Mouse (Mus musculus) adrenal gland, adult (tissue): ENCODE measurements around the gene 1700122O11Rik.

Source experiments
- DNase-seq, 2 experiments: peaks; one replicate each; pipeline ENCODE4 v3.0.0; 2022 to 2023; ENCODE audit warnings: low spot score in 1 of 2; ENCODE audit not compliant: inconsistent age in 2 of 2

Gene 1700122O11Rik

GRCm38 (mm10) chr17:48028250-48028649 lies 9.8 kb downstream of the 1700122O11Rik start:
- DNase-seq = no peak

- DNase-seq = peak in 1 of 2 experiments; percentile 58
Observed at GRCm38 (mm10) chr17:48027677-48028076, 10.4 kb downstream of the 1700122O11Rik start.

- no peak for DNase-seq
Observed at GRCm38 (mm10) chr17:48027019-48027418, 11.1 kb downstream of the 1700122O11Rik start.

GRCm38 (mm10) chr17:48024045-48024444 lies 14.0 kb downstream of the 1700122O11Rik start:
- no peak for DNase-seq

- DNase-seq = no peak
Observed at GRCm38 (mm10) chr17:48019585-48019984, 18.5 kb downstream of the 1700122O11Rik start.

- no peak for DNase-seq
Observed at GRCm38 (mm10) chr17:48016566-48016965, 21.5 kb downstream of the 1700122O11Rik start.

- no peak for DNase-seq
Observed at GRCm38 (mm10) chr17:48012561-48012960, 25.5 kb downstream of the 1700122O11Rik start.

GRCm38 (mm10) chr17:48011105-48011504 lies 27.0 kb downstream of the 1700122O11Rik start:
- no peak for DNase-seq

- no peak for DNase-seq
Observed at GRCm38 (mm10) chr17:48010283-48010682, 27.8 kb downstream of the 1700122O11Rik start.

- DNase-seq = no peak
Observed at GRCm38 (mm10) chr17:48005816-48006215, 32.3 kb downstream of the 1700122O11Rik start.

- peak in 1 of 2 experiments; percentile 31 for DNase-seq
Observed at GRCm38 (mm10) chr17:48005091-48005490, 33.0 kb downstream of the 1700122O11Rik start.

- DNase-seq = no peak
Observed at GRCm38 (mm10) chr17:48004619-48005018, 33.5 kb downstream of the 1700122O11Rik start.

- no peak for DNase-seq
Observed at GRCm38 (mm10) chr17:48002486-48002885, 35.6 kb downstream of the 1700122O11Rik start.

GRCm38 (mm10) chr17:48001586-48002361 lies 36.3 kb downstream of the 1700122O11Rik start:
- peak; percentile 75 to 87 for DNase-seq

GRCm38 (mm10) chr17:48001157-48001556 lies 36.9 kb downstream of the 1700122O11Rik start:
- peak in 1 of 2 experiments; percentile 46 for DNase-seq

- DNase-seq = no peak
Observed at GRCm38 (mm10) chr17:47999812-48000211, 38.3 kb downstream of the 1700122O11Rik start.

GRCm38 (mm10) chr17:47999403-47999802 lies 38.7 kb downstream of the 1700122O11Rik start:
- DNase-seq = no peak

GRCm38 (mm10) chr17:47997806-47998205 lies 40.3 kb downstream of the 1700122O11Rik start:
- no peak for DNase-seq

GRCm38 (mm10) chr17:47990392-47991123 lies 47.5 kb downstream of the 1700122O11Rik start:
- DNase-seq = no peak

GRCm38 (mm10) chr17:47989951-47990378 lies 48.1 kb downstream of the 1700122O11Rik start:
- DNase-seq = no peak

GRCm38 (mm10) chr17:47988811-47989210 lies 49.3 kb downstream of the 1700122O11Rik start:
- DNase-seq = no peak

- no peak for DNase-seq
Observed at GRCm38 (mm10) chr17:47988074-47988473, 50.0 kb downstream of the 1700122O11Rik start.
